Mouse (Mus musculus): Measurements from ENCODE around the gene Pde4c. TPM values are rescaled to one million over a fixed set of nuclear protein-coding genes. Genes with fewer than 3 reads are reported as not detected.

The Pde4c gene
- total RNA-seq, 1 experiment, result 1.6 TPM

GRCm38 (mm10) chr8:70677451-70678080 lies 46.0 kb upstream of the Pde4c start:
- peak overlapping the region; percentile 4; the same call in 1 of the 2 replicates for H3K9ac ChIP-seq (ENCODE audit: insufficient read depth, low read depth, low read length, poor library complexity, severe bottlenecking)
- H3K36me3 ChIP-seq (ENCODE audit: control insufficient read depth, insufficient read depth, low read length, poor library complexity, severe bottlenecking), result peaks cover 31% of the 10 kb centered on the region; the same call in 1 of the 2 replicates
- no peaks in the 10 kb centered on the region for H3K9me3 ChIP-seq (ENCODE audit: control insufficient read depth, insufficient read depth, low read depth, low read length)
- DNase-seq (ENCODE audit: low read depth, low spot score), result no peak
- H3K27ac ChIP-seq (ENCODE audit: insufficient read depth, low read depth, low read length, poor library complexity, severe bottlenecking), result no peak overlapping the region
- in situ Hi-C loops (cut with MboI; ENCODE audit: low sequenced_read_pairs in 2 of 2, unreplicated experiment in 2 of 2), result no loop called here
- H3K4me1 ChIP-seq (ENCODE audit: control insufficient read depth in 2 of 2, insufficient read depth in 2 of 2, low read length in 2 of 2, poor library complexity in 1 of 2), result peaks cover 18 to 36% of the 10 kb centered on the region in 2 experiments
- no peak overlapping the region for H3K4me3 ChIP-seq (ENCODE audit: insufficient read depth in 1 of 2, low read depth in 1 of 2, low read length in 2 of 2, poor library complexity in 1 of 2, severe bottlenecking in 1 of 2)
- TF ChIP-seq ZC3H11A (IDR thresholded peaks at IDR 0.05; ENCODE audit: borderline replicate concordance, low read depth, low read length) (no peak), HCFC1 (IDR thresholded peaks at IDR 0.05; ENCODE audit: borderline replicate concordance, insufficient read depth, low read length) (no peak), MAFK (IDR thresholded peaks at IDR 0.05; ENCODE audit: insufficient read depth, low read depth, low read length) (no peak), ZNF384 (IDR thresholded peaks at IDR 0.05; ENCODE audit: low read depth, low read length) (no peak), CHD2 (IDR thresholded peaks at IDR 0.05; ENCODE audit: low read depth, low read length) (no peak)

DNA sequence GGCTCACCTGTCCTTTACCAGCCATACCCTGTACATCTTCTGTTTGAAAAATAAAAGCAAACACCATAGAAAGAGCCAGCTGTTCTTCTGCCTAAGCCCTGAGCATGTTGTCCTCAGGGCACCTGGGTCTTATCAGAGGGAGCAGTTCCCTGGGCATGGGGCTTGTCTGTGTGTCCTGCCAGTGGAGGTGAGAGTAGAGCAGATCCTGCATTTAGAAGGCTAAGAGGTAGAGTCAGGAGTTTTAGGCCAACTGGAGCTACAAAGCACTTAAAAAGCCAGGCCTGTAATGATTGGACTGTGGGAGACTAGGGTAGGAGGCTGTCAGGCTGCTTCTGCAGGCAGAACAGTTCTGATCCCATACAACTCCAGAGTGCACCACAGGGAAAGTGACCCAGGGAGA lies 44.8 kb upstream of the Pde4c start:
- Histone ChIP-seq H3K27ac (ENCODE audit: insufficient read depth, low read depth, low read length, poor library complexity, severe bottlenecking) (no peak overlapping the region), H3K9me3 (ENCODE audit: control insufficient read depth, insufficient read depth, low read depth, low read length) (no peaks in the 10 kb centered on the region), H3K4me3 (ENCODE audit: insufficient read depth in 1 of 2, low read depth in 1 of 2, low read length in 2 of 2, poor library complexity in 1 of 2, severe bottlenecking in 1 of 2) (no peak overlapping the region), H3K36me3 (ENCODE audit: control insufficient read depth, insufficient read depth, low read length, poor library complexity, severe bottlenecking) (peaks cover 31% of the 10 kb centered on the region; the same call in 1 of the 2 replicates), H3K4me1 (ENCODE audit: control insufficient read depth in 2 of 2, insufficient read depth in 2 of 2, low read length in 2 of 2, poor library complexity in 1 of 2) (peaks cover 18 to 36% of the 10 kb centered on the region in 2 experiments), H3K9ac (ENCODE audit: insufficient read depth, low read depth, low read length, poor library complexity, severe bottlenecking) (no peak overlapping the region)
- in situ Hi-C loops (cut with MboI; ENCODE audit: low sequenced_read_pairs in 2 of 2, unreplicated experiment in 2 of 2), result no loop called here
- TF ChIP-seq ZC3H11A (IDR thresholded peaks at IDR 0.05; ENCODE audit: borderline replicate concordance, low read depth, low read length) (no peak), MAFK (IDR thresholded peaks at IDR 0.05; ENCODE audit: insufficient read depth, low read depth, low read length) (no peak), HCFC1 (IDR thresholded peaks at IDR 0.05; ENCODE audit: borderline replicate concordance, insufficient read depth, low read length) (no peak), CHD2 (IDR thresholded peaks at IDR 0.05; ENCODE audit: low read depth, low read length) (no peak), ZNF384 (IDR thresholded peaks at IDR 0.05; ENCODE audit: low read depth, low read length) (no peak)
- DNase-seq (ENCODE audit: low read depth, low spot score), result no peak

- in situ Hi-C loops (cut with MboI; ENCODE audit: low sequenced_read_pairs in 2 of 2, unreplicated experiment in 2 of 2), result no loop called here
- peaks cover 18 to 33% of the 10 kb centered on the region in 2 experiments for H3K4me1 ChIP-seq (ENCODE audit: control insufficient read depth in 2 of 2, insufficient read depth in 2 of 2, low read length in 2 of 2, poor library complexity in 1 of 2)
- H3K9ac ChIP-seq (ENCODE audit: insufficient read depth, low read depth, low read length, poor library complexity, severe bottlenecking), result no peak overlapping the region
- no peak overlapping the region for H3K27ac ChIP-seq (ENCODE audit: insufficient read depth, low read depth, low read length, poor library complexity, severe bottlenecking)
- H3K4me3 ChIP-seq (ENCODE audit: insufficient read depth in 1 of 2, low read depth in 1 of 2, low read length in 2 of 2, poor library complexity in 1 of 2, severe bottlenecking in 1 of 2), result no peak overlapping the region
- no peaks in the 10 kb centered on the region for H3K9me3 ChIP-seq (ENCODE audit: control insufficient read depth, insufficient read depth, low read depth, low read length)
- peaks cover 31% of the 10 kb centered on the region; the same call in 1 of the 2 replicates for H3K36me3 ChIP-seq (ENCODE audit: control insufficient read depth, insufficient read depth, low read length, poor library complexity, severe bottlenecking)
- no peak for TF ChIP-seq ZNF384 (IDR thresholded peaks at IDR 0.05; ENCODE audit: low read depth, low read length)
- TF ChIP-seq ZC3H11A (IDR thresholded peaks at IDR 0.05; ENCODE audit: borderline replicate concordance, low read depth, low read length), result no peak
- TF ChIP-seq CHD2 (IDR thresholded peaks at IDR 0.05; ENCODE audit: low read depth, low read length), result no peak
- no peak for TF ChIP-seq MAFK (IDR thresholded peaks at IDR 0.05; ENCODE audit: insufficient read depth, low read depth, low read length)
- no peak for TF ChIP-seq HCFC1 (IDR thresholded peaks at IDR 0.05; ENCODE audit: borderline replicate concordance, insufficient read depth, low read length)
- DNase-seq (ENCODE audit: low read depth, low spot score), result no peak
Measured at GRCm38 (mm10) chr8:70679404-70679803, 44.1 kb upstream of the Pde4c start.

- Histone ChIP-seq H3K9ac (ENCODE audit: insufficient read depth, low read depth, low read length, poor library complexity, severe bottlenecking) (no peak overlapping the region), H3K27ac (ENCODE audit: insufficient read depth, low read depth, low read length, poor library complexity, severe bottlenecking) (no peak overlapping the region; the same call in 1 of the 2 replicates)
Measured at GRCm38 (mm10) chr8:70680039-70680438, 43.5 kb upstream of the Pde4c start.

More at GRCm38 (mm10) chr8:70680039-70680438, 43.5 kb upstream of the Pde4c start:
- Histone ChIP-seq H3K4me3 (ENCODE audit: insufficient read depth in 1 of 2, low read depth in 1 of 2, low read length in 2 of 2, poor library complexity in 1 of 2, severe bottlenecking in 1 of 2) (no peak overlapping the region), H3K36me3 (ENCODE audit: control insufficient read depth, insufficient read depth, low read length, poor library complexity, severe bottlenecking) (peaks cover 31% of the 10 kb centered on the region; the same call in 1 of the 2 replicates), H3K9me3 (ENCODE audit: control insufficient read depth, insufficient read depth, low read depth, low read length) (no peaks in the 10 kb centered on the region), H3K4me1 (ENCODE audit: control insufficient read depth in 2 of 2, insufficient read depth in 2 of 2, low read length in 2 of 2, poor library complexity in 1 of 2) (peaks cover 11 to 29% of the 10 kb centered on the region in 2 experiments; a peak in 3 of 4 replicates)
- DNase-seq (ENCODE audit: low read depth, low spot score), result no peak
- TF ChIP-seq ZC3H11A (IDR thresholded peaks at IDR 0.05; ENCODE audit: borderline replicate concordance, low read depth, low read length) (no peak), CHD2 (IDR thresholded peaks at IDR 0.05; ENCODE audit: low read depth, low read length) (no peak), MAFK (IDR thresholded peaks at IDR 0.05; ENCODE audit: insufficient read depth, low read depth, low read length) (no peak), HCFC1 (IDR thresholded peaks at IDR 0.05; ENCODE audit: borderline replicate concordance, insufficient read depth, low read length) (no peak), ZNF384 (IDR thresholded peaks at IDR 0.05; ENCODE audit: low read depth, low read length) (no peak)
- in situ Hi-C loops (cut with MboI; ENCODE audit: low sequenced_read_pairs in 2 of 2, unreplicated experiment in 2 of 2), result no loop called here

Measured in ES-E14 (cell line).